Mouse (Mus musculus): ENCODE data around the gene Nanos3. TPM values are rescaled to one million over a fixed set of nuclear protein-coding genes. Genes with fewer than 3 reads are reported as not detected.

Gene Nanos3
- polyA plus RNA-seq, 1 experiment from 2014 or later: 6.6 TPM

- H3K4me1 ChIP-seq (ENCODE audit: control insufficient read depth, insufficient read depth, low read length): peaks cover 16% of the 10 kb centered on the region
- peak overlapping the region; percentile 36 for H3K4me3 ChIP-seq (ENCODE audit: low read depth, low read length)
- 12% methylated on average over 34 of the region's 34 CpGs for WGBS
- H3K4me2 ChIP-seq (ENCODE audit: low read length): peak overlapping the region; percentile 65
- H3K9ac ChIP-seq (ENCODE audit: low read depth, low read length): peak overlapping the region; percentile 67
- H3K27ac ChIP-seq (ENCODE audit: low read length): peak overlapping the region; percentile 60
- H3K27me3 ChIP-seq (ENCODE audit: control insufficient read depth, insufficient read depth, low read depth, low read length): peaks cover 11% of the 10 kb centered on the region; the same call in 1 of the 2 replicates
- peak; percentile 38; the same call in 1 of the 2 replicates for ATAC-seq
- H3K9me3 ChIP-seq (replicated peaks; ENCODE audit: control insufficient read depth, low read length, poor library complexity, severe bottlenecking): no peaks in the 10 kb centered on the region
- no peaks in the 10 kb centered on the region for H3K36me3 ChIP-seq (ENCODE audit: control insufficient read depth, insufficient read depth, low read length)
Measured at GRCm38 (mm10) chr8:84202938-84203917, 18.2 kb upstream of the Nanos3 start.

GRCm38 (mm10) chr8:84202466-84202865, 17.4 kb upstream of the Nanos3 start:
- no peak for ATAC-seq
- WGBS: 91% methylated on average over 9 of the region's 9 CpGs
- H3K4me2 ChIP-seq (ENCODE audit: low read length): peak overlapping the region; percentile 10; the same call in 1 of the 2 replicates
- H3K27ac ChIP-seq (ENCODE audit: low read length): no peak overlapping the region
- H3K9me3 ChIP-seq (replicated peaks; ENCODE audit: control insufficient read depth, low read length, poor library complexity, severe bottlenecking): no peaks in the 10 kb centered on the region
- H3K4me1 ChIP-seq (ENCODE audit: control insufficient read depth, insufficient read depth, low read length): peaks cover 22% of the 10 kb centered on the region
- H3K4me3 ChIP-seq (ENCODE audit: low read depth, low read length): no peak overlapping the region
- H3K9ac ChIP-seq (ENCODE audit: low read depth, low read length): no peak overlapping the region
- H3K27me3 ChIP-seq (ENCODE audit: control insufficient read depth, insufficient read depth, low read depth, low read length): peaks cover 11% of the 10 kb centered on the region; the same call in 1 of the 2 replicates
- no peaks in the 10 kb centered on the region for H3K36me3 ChIP-seq (ENCODE audit: control insufficient read depth, insufficient read depth, low read length)

GRCm38 (mm10) chr8:84201545-84202245, 16.7 kb upstream of the Nanos3 start:
- Histone ChIP-seq H3K4me1 (ENCODE audit: control insufficient read depth, insufficient read depth, low read length) (peaks cover 22% of the 10 kb centered on the region), H3K4me3 (ENCODE audit: low read depth, low read length) (peak overlapping the region; percentile 38), H3K27me3 (ENCODE audit: control insufficient read depth, insufficient read depth, low read depth, low read length) (peaks cover 11% of the 10 kb centered on the region; the same call in 1 of the 2 replicates), H3K9ac (ENCODE audit: low read depth, low read length) (peak overlapping the region; percentile 59; the same call in 1 of the 2 replicates), H3K4me2 (ENCODE audit: low read length) (peak overlapping the region; percentile 59), H3K9me3 (replicated peaks; ENCODE audit: control insufficient read depth, low read length, poor library complexity, severe bottlenecking) (no peaks in the 10 kb centered on the region), H3K27ac (ENCODE audit: low read length) (peak overlapping the region; percentile 25; the same call in 1 of the 2 replicates), H3K36me3 (ENCODE audit: control insufficient read depth, insufficient read depth, low read length) (no peaks in the 10 kb centered on the region)
- WGBS: 64% methylated on average over 15 of the region's 15 CpGs
- no peak for ATAC-seq

- H3K36me3 ChIP-seq (ENCODE audit: control insufficient read depth, insufficient read depth, low read length): no peaks in the 10 kb centered on the region
- H3K4me2 ChIP-seq (ENCODE audit: low read length): peak overlapping the region; percentile 59
- H3K4me1 ChIP-seq (ENCODE audit: control insufficient read depth, insufficient read depth, low read length): peaks cover 22% of the 10 kb centered on the region
- H3K9me3 ChIP-seq (replicated peaks; ENCODE audit: control insufficient read depth, low read length, poor library complexity, severe bottlenecking): no peaks in the 10 kb centered on the region
- H3K9ac ChIP-seq (ENCODE audit: low read depth, low read length): peak overlapping the region; percentile 59
- H3K27me3 ChIP-seq (ENCODE audit: control insufficient read depth, insufficient read depth, low read depth, low read length): peaks cover 11% of the 10 kb centered on the region; the same call in 1 of the 2 replicates
- 10% methylated on average over 51 of the region's 70 CpGs for WGBS
- H3K4me3 ChIP-seq (ENCODE audit: low read depth, low read length): peak overlapping the region; percentile 38
- no peak for ATAC-seq
- peak overlapping the region; percentile 44 for H3K27ac ChIP-seq (ENCODE audit: low read length)
Measured at GRCm38 (mm10) chr8:84200652-84201544, 15.9 kb upstream of the Nanos3 start.

DNA sequence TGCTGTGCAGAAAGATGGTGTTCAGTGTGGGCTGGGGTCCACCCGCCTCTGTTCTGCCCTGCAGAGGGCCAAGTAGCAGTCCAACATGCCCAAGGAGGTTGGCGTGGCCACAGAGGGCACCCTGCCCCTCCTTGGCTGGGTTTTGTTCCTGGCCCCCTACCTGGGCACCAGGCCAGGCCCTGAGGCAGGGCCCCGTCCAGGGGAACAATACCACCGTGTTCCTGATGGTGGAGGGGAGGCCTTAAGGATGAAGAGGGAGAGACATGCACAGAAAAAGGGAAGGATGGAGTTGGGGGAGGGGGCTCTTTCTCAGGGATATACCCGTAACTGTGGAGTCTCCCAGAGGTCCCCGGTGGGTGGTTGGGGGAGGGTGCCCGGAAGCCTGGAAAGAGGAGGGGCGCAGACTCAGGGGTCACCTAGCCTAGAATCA, 15.1 kb upstream of the Nanos3 start:
- WGBS: 26% methylated on average over 8 of the region's 8 CpGs
- H3K4me3 ChIP-seq (ENCODE audit: low read depth, low read length): peak overlapping the region; percentile 38; the same call in 1 of the 2 replicates
- H3K27ac ChIP-seq (ENCODE audit: low read length): no peak overlapping the region
- H3K4me1 ChIP-seq (ENCODE audit: control insufficient read depth, insufficient read depth, low read length): peaks cover 22% of the 10 kb centered on the region
- H3K9ac ChIP-seq (ENCODE audit: low read depth, low read length): peak overlapping the region; percentile 59; the same call in 1 of the 2 replicates
- peaks cover 11% of the 10 kb centered on the region; the same call in 1 of the 2 replicates for H3K27me3 ChIP-seq (ENCODE audit: control insufficient read depth, insufficient read depth, low read depth, low read length)
- H3K4me2 ChIP-seq (ENCODE audit: low read length): peak overlapping the region; percentile 59
- no peak for ATAC-seq
- H3K9me3 ChIP-seq (replicated peaks; ENCODE audit: control insufficient read depth, low read length, poor library complexity, severe bottlenecking): no peaks in the 10 kb centered on the region
- H3K36me3 ChIP-seq (ENCODE audit: control insufficient read depth, insufficient read depth, low read length): no peaks in the 10 kb centered on the region

- ATAC-seq: no peak
- Histone ChIP-seq H3K27ac (ENCODE audit: low read length) (no peak overlapping the region), H3K27me3 (ENCODE audit: control insufficient read depth, insufficient read depth, low read depth, low read length) (peaks cover 11% of the 10 kb centered on the region; the same call in 1 of the 2 replicates), H3K9ac (ENCODE audit: low read depth, low read length) (0 out of 2 replicates have a peak overlapping the region, but pooled peaks have one; percentile 17), H3K4me3 (ENCODE audit: low read depth, low read length) (no peak overlapping the region), H3K4me2 (ENCODE audit: low read length) (no peak overlapping the region), H3K36me3 (ENCODE audit: control insufficient read depth, insufficient read depth, low read length) (no peaks in the 10 kb centered on the region), H3K4me1 (ENCODE audit: control insufficient read depth, insufficient read depth, low read length) (peaks cover 22% of the 10 kb centered on the region), H3K9me3 (replicated peaks; ENCODE audit: control insufficient read depth, low read length, poor library complexity, severe bottlenecking) (no peaks in the 10 kb centered on the region)
- 53% methylated on average over 11 of the region's 11 CpGs for WGBS
Measured at GRCm38 (mm10) chr8:84199348-84200125, 14.5 kb upstream of the Nanos3 start.

GRCm38 (mm10) chr8:84198871-84199270, 13.9 kb upstream of the Nanos3 start:
- Histone ChIP-seq H3K27ac (ENCODE audit: low read length) (peak overlapping the region; percentile 78; the same call in 1 of the 2 replicates), H3K36me3 (ENCODE audit: control insufficient read depth, insufficient read depth, low read length) (no peaks in the 10 kb centered on the region), H3K27me3 (ENCODE audit: control insufficient read depth, insufficient read depth, low read depth, low read length) (peaks cover 11% of the 10 kb centered on the region; the same call in 1 of the 2 replicates), H3K4me3 (ENCODE audit: low read depth, low read length) (no peak overlapping the region), H3K9ac (ENCODE audit: low read depth, low read length) (0 out of 2 replicates have a peak overlapping the region, but pooled peaks have one; percentile 17), H3K4me2 (ENCODE audit: low read length) (no peak overlapping the region), H3K9me3 (replicated peaks; ENCODE audit: control insufficient read depth, low read length, poor library complexity, severe bottlenecking) (no peaks in the 10 kb centered on the region), H3K4me1 (ENCODE audit: control insufficient read depth, insufficient read depth, low read length) (peaks cover 22% of the 10 kb centered on the region)
- no peak for ATAC-seq
- 25% methylated on average over 4 of the region's 4 CpGs for WGBS
